Mouse (Mus musculus) G1E (cell line): ENCODE data around the gene Podxl. TPM values are rescaled to one million over a fixed set of nuclear protein-coding genes. Genes with fewer than 3 reads are reported as not detected.

Experiments used
- ATAC-seq: 2 replicates; pipeline ENCODE4 v1.8.0; 2016; ENCODE audit warnings: mild to moderate bottlenecking; ENCODE audit not compliant: insufficient number of reproducible peaks, poor library complexity, low FRiP score, severe bottlenecking; ENCODE audit errors: extremely low read depth
- DNase-seq: peaks from one replicate; pipeline ENCODE4 v3.0.0; 2012; ENCODE audit warnings: low spot score
- H3K27me3 ChIP-seq: 2 replicates; pipeline ENCODE4 v1.6.1; 2012; ENCODE audit warnings: mild to moderate bottlenecking, low read length, inconsistent platforms; ENCODE audit not compliant: insufficient read depth
- H3K36me3 ChIP-seq: replicated peaks from 2 replicates; pipeline ENCODE3; 2012; ENCODE audit warnings: mild to moderate bottlenecking, inconsistent platforms
- H3K4me1 ChIP-seq: 2 replicates; pipeline ENCODE4 v1.6.1; 2012; ENCODE audit warnings: low read depth, low read length, inconsistent platforms, mixed read lengths; ENCODE audit not compliant: insufficient read depth
- H3K4me3 ChIP-seq: 2 replicates; pipeline ENCODE4 v1.5.1; 2012; ENCODE audit warnings: low read depth, mild to moderate bottlenecking, inconsistent platforms, low read length, moderate library complexity, mixed read lengths
- H3K9me3 ChIP-seq: replicated peaks from 2 replicates; pipeline ENCODE4 v1.6.1; 2012; ENCODE audit warnings: inconsistent platforms
- CTCF ChIP-seq: IDR thresholded peaks from 2 replicates; pipeline ENCODE4 v1.5.1; 2012; ENCODE audit warnings: low read depth, low read length, inconsistent platforms, mixed read lengths
- GATA1 ChIP-seq: IDR thresholded peaks from 2 replicates; pipeline ENCODE4 v1.6.1; 2012; ENCODE audit warnings: borderline replicate concordance, low read length, inconsistent platforms, mixed read lengths
- GATA2 ChIP-seq: IDR thresholded peaks from 2 replicates; pipeline ENCODE4 v1.6.1; 2012; ENCODE audit warnings: low read depth, low read length, inconsistent platforms, borderline replicate concordance
- POLR2AphosphoS5 ChIP-seq: IDR thresholded peaks from 2 replicates; pipeline ENCODE4 v1.6.1; 2012; ENCODE audit warnings: low read depth, low read length, inconsistent platforms; ENCODE audit not compliant: insufficient replicate concordance
- TAL1 ChIP-seq: conservative IDR thresholded peaks from 2 replicates; pipeline ENCODE4 v1.6.1; 2012; ENCODE audit warnings: low read depth, low read length, inconsistent platforms, mixed read lengths
- polyA plus RNA-seq: library from polyadenylated mRNA; stranded (reverse); fragments of >175 nt; gene quantifications from 2 replicates; pipeline ENCODE4 v1.2.3, GENCODE M21; 2012
- total RNA-seq, 2 experiments: library from RNA; stranded (forward) in 1 of 2; stranded (reverse) in 1 of 2; fragments of 200-1000 nt in 1 of 2; fragments of >200 nt in 1 of 2; fragmentation: Nextera tagmentation in 1 of 2; gene quantifications; 2 replicates each; pipeline ENCODE4 v1.2.3; 2014 to 2017

Gene Podxl
- total and polyA plus RNA-seq, 3 experiments, result 45.3 to 49.7 (median 46.1) TPM

- Histone ChIP-seq H3K36me3 (no peaks in the 10 kb centered on the region), H3K9me3 (no peaks in the 10 kb centered on the region), H3K4me1 (peaks cover 84% of the 10 kb centered on the region), H3K27me3 (no peaks in the 10 kb centered on the region), H3K4me3 (no peak overlapping the region)
- ATAC-seq, result no peak
- no peak for DNase-seq
- TF ChIP-seq GATA2, result no peak
These were observed 36.1 kb upstream of the Podxl start for GRCm38 (mm10) chr6:31599863-31600262.

GRCm38 (mm10) chr6:31598349-31598911 lies 34.6 kb upstream of the Podxl start:
- DNase-seq (peak; percentile 37), ATAC-seq (peak; percentile 63; the same call in 1 of the 2 replicates)
- no peaks in the 10 kb centered on the region for H3K9me3 ChIP-seq
- no peaks in the 10 kb centered on the region for H3K27me3 ChIP-seq
- H3K36me3 ChIP-seq, result no peaks in the 10 kb centered on the region
- peaks cover 87% of the 10 kb centered on the region for H3K4me1 ChIP-seq
- no peak for TF ChIP-seq TAL1
- no peak overlapping the region for H3K4me3 ChIP-seq

- ATAC-seq (no peak), DNase-seq (no peak)
- no peaks in the 10 kb centered on the region for H3K36me3 ChIP-seq
- H3K4me1 ChIP-seq, result peaks cover 88% of the 10 kb centered on the region
- H3K27me3 ChIP-seq, result no peaks in the 10 kb centered on the region
- TF ChIP-seq TAL1 (no peak), GATA2 (no peak), POLR2AphosphoS5 (no peak), GATA1 (no peak), CTCF (no peak)
- no peak overlapping the region for H3K4me3 ChIP-seq
- no peaks in the 10 kb centered on the region for H3K9me3 ChIP-seq
These were observed 33.3 kb upstream of the Podxl start for GRCm38 (mm10) chr6:31597136-31597460.

- H3K4me3 ChIP-seq, result no peak overlapping the region
- TF ChIP-seq GATA2 (no peak), GATA1 (no peak), POLR2AphosphoS5 (no peak), TAL1 (no peak), CTCF (no peak)
- H3K4me1 ChIP-seq, result peaks cover 88% of the 10 kb centered on the region
- ATAC-seq (no peak), DNase-seq (no peak)
- no peaks in the 10 kb centered on the region for H3K36me3 ChIP-seq
- H3K27me3 ChIP-seq, result no peaks in the 10 kb centered on the region
- H3K9me3 ChIP-seq, result no peaks in the 10 kb centered on the region
These were observed 32.8 kb upstream of the Podxl start for GRCm38 (mm10) chr6:31596346-31597135.

GRCm38 (mm10) chr6:31592579-31593238 lies 28.9 kb upstream of the Podxl start:
- Histone ChIP-seq H3K4me1 (peaks cover 87% of the 10 kb centered on the region), H3K9me3 (no peaks in the 10 kb centered on the region), H3K27me3 (no peaks in the 10 kb centered on the region), H3K4me3 (no peak overlapping the region; the same call in 1 of the 2 replicates), H3K36me3 (no peaks in the 10 kb centered on the region)
- ATAC-seq (no peak), DNase-seq (peak; percentile 40)
- TF ChIP-seq GATA1, result no peak
- no peak for TF ChIP-seq TAL1
- no peak for TF ChIP-seq GATA2
- TF ChIP-seq POLR2AphosphoS5, result no peak
- no peak for TF ChIP-seq CTCF

- Histone ChIP-seq H3K27me3 (no peaks in the 10 kb centered on the region), H3K9me3 (no peaks in the 10 kb centered on the region), H3K4me3 (no peak overlapping the region; the same call in 1 of the 2 replicates), H3K36me3 (no peaks in the 10 kb centered on the region), H3K4me1 (peaks cover 87% of the 10 kb centered on the region)
- ATAC-seq (peak; percentile 30; the same call in 1 of the 2 replicates), DNase-seq (no peak)
- TF ChIP-seq CTCF (no peak), GATA2 (no peak), GATA1 (no peak), TAL1 (peak; percentile 80), POLR2AphosphoS5 (no peak)
These were observed 28.3 kb upstream of the Podxl start for GRCm38 (mm10) chr6:31592128-31592527.
